Mouse (Mus musculus) heart, adult 9 months (tissue): ENCODE data around the gene Zfp202.

ENCODE experiments used
- DNase-seq, 2 experiments: peaks; one replicate each; pipeline ENCODE4 v3.0.0; 2022; ENCODE audit warnings: low spot score in 2 of 2

The Zfp202 gene

GRCm38 (mm10) chr9:40240311-40240710 is 48.2 kb downstream of the Zfp202 start:
- no peak for DNase-seq

GRCm38 (mm10) chr9:40241223-40241801 is 49.2 kb downstream of the Zfp202 start:
- DNase-seq = peak in 1 of 2 experiments; percentile 8

- no peak for DNase-seq
Measured at GRCm38 (mm10) chr9:40241951-40242888, 50.1 kb downstream of the Zfp202 start.

- no peak for DNase-seq
Measured at GRCm38 (mm10) chr9:40245466-40245865, 53.4 kb downstream of the Zfp202 start.

- DNase-seq = no peak
Measured at GRCm38 (mm10) chr9:40245974-40246665, 54.0 kb downstream of the Zfp202 start.

- no peak for DNase-seq
Measured at GRCm38 (mm10) chr9:40246702-40247101, 54.6 kb downstream of the Zfp202 start.

- DNase-seq = peak in 1 of 2 experiments; percentile 37
Measured at GRCm38 (mm10) chr9:40249106-40249505, 57.0 kb downstream of the Zfp202 start.

- no peak for DNase-seq
Measured at GRCm38 (mm10) chr9:40252459-40252858, 60.3 kb downstream of the Zfp202 start.
